Mouse (Mus musculus) heart, adult 2 months (tissue): ENCODE results near the gene Klk1.

Experiments used
- CTCF ChIP-seq: fragments of 200-600 bp; IDR thresholded peaks from 2 replicates; pipeline ENCODE4 v1.8.1; 2022; ENCODE audit warnings: antibody characterized with exemption, mild to moderate bottlenecking, moderate library complexity
- EP300 ChIP-seq: fragments of 200-500 bp; IDR thresholded peaks from 2 replicates; pipeline ENCODE4 v1.6.1; 2011; ENCODE audit warnings: low read depth, low read length, control low read depth; ENCODE audit not compliant: insufficient read depth
- POLR2A ChIP-seq: fragments of 200-500 bp; IDR thresholded peaks from 2 replicates; pipeline ENCODE4 v1.6.1; 2011; ENCODE audit warnings: mild to moderate bottlenecking, low read depth, low read length, control low read depth; ENCODE audit not compliant: insufficient read depth

DNA sequence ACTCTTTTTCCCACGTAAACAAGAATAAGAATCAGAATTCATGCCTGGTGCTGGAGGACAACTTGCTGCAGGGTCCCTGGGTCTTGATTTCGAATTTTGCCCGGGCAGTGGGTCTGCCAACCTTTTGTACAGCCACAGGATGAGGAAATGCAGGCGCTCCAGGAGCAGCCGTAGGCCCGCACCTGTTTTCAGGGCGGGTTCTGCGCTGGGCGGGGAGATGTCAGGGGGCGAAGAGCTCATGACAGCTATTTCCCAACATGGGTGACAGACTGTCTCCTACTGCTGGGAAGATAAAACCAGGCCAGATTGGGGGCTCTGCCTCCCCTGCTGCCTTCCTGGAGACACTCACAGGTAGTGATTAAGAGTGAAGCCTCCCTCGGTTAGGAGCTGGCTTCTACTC is 48.9 kb downstream of the Klk1 start:
- TF ChIP-seq CTCF (no peak), POLR2A (no peak), EP300 (no peak)
